7 mouse cellular contexts compared by ENCODE assay signal in genomic region chr16:11253898-11254722, GRCm38 (mm10). TPM values are rescaled to one million over a fixed set of nuclear protein-coding genes. Genes with fewer than 3 reads are reported as not detected.
DNase-seq lines count a peak whose midpoint lies in the region; ATAC-seq lines count a peak whose summit lies in the region.

Gene Gspt1, minus strand, starts transcription at chr16:11254325.

- H3K4me2 ChIP-seq in intestine, embryonic 15.5 days (replicated peaks), result peak within 1 kb of the TSS; percentile 71

- no peaks in the 10 kb centered on the region for H3K36me3 ChIP-seq in intestine, embryonic 15.5 days
- peaks cover 6% of the 10 kb centered on the region for H3K36me3 ChIP-seq in midbrain, embryonic 10.5 days

- peak within 1 kb of the TSS; percentile 95 for H3K27ac ChIP-seq in intestine, embryonic 15.5 days
- peak within 1 kb of the TSS; percentile 98 for H3K27ac ChIP-seq in midbrain, embryonic 10.5 days (replicated peaks)

- intact Hi-C loops in gastrocnemius, postnatal 36 days (cut with DNase I), result loop anchor here (5.0 to 10.0 kb wide), 2 partner anchors 52 to 161 kb away; partner anchors contain the start of gene Rsl1d1
- intact Hi-C loops in left cerebral cortex, postnatal 25 days (cut with DNase I), result loop anchor here (1.0 to 5.0 kb wide), 4 partner anchors 51 to 163 kb away; partner anchors contain the start of genes Rsl1d1, Snx29 and Zc3h7a

- ATAC-seq in intestine, embryonic 15.5 days, result peak; percentile 97

- under 1% methylated on average over 76 of the region's 76 CpGs for WGBS in intestine, embryonic 15.5 days
- WGBS in midbrain, embryonic 10.5 days, result under 1% methylated on average over 76 of the region's 76 CpGs

- H3K4me3 ChIP-seq in intestine, embryonic 15.5 days (replicated peaks), result peak within 1 kb of the TSS; percentile 98
- peak within 1 kb of the TSS; percentile 100 for H3K4me3 ChIP-seq in midbrain, embryonic 10.5 days

- H3K9ac ChIP-seq in intestine, embryonic 15.5 days, result peak within 1 kb of the TSS; percentile 95

- H3K4me1 ChIP-seq in intestine, embryonic 15.5 days (replicated peaks), result peaks cover 9% of the 10 kb centered on the region; the same call in 1 of the 2 replicates
- H3K4me1 ChIP-seq in midbrain, embryonic 10.5 days, result peaks cover 27% of the 10 kb centered on the region

- H3K27me3 ChIP-seq in intestine, embryonic 15.5 days (replicated peaks), result no peaks in the 10 kb centered on the region
- H3K27me3 ChIP-seq in midbrain, embryonic 10.5 days (ENCODE audit: low read depth, poor library complexity, severe bottlenecking), result no peaks in the 10 kb centered on the region

- DNase-seq in adrenal gland, adult 2 months, result peak; percentile 99
- DNase-seq in embryo, embryonic 11.5 days (ENCODE audit: low read depth, low spot score), result peak; percentile 96
- DNase-seq in gastrocnemius, postnatal 36 days, result peak; percentile 93 to 97
- DNase-seq in left cerebral cortex, postnatal 25 days (ENCODE audit: low spot score in 2 of 2), result peak; percentile 99 to 100
- DNase-seq in midbrain, embryonic 10.5 days (ENCODE audit: low spot score), result peak; percentile 99
- peak; percentile 96 for DNase-seq in right cerebral cortex, postnatal 4 days

- no peaks in the 10 kb centered on the region for H3K9me3 ChIP-seq in intestine, embryonic 15.5 days
- H3K9me3 ChIP-seq in midbrain, embryonic 10.5 days (replicated peaks), result no peaks in the 10 kb centered on the region

RNA-seq across cellular contexts. Expression of gene Gspt1, which starts in this region (rescaled TPM):
- total RNA-seq in adrenal gland, adult 2 months (2021), result 100 to 1,000 TPM; 120 to 193 TPM
- polyA plus RNA-seq in adrenal gland, adult 2 months (2012; rRNA removed), result 61.8 and 118 TPM in 2 replicates
- 10 to 100 TPM; 54.4 to 62.0 TPM for total RNA-seq in gastrocnemius, postnatal 36 days (2021)
- polyA plus RNA-seq in intestine, embryonic 15.5 days (2015; fragmentation: Nextera tagmentation; extraction: Ambion mirVana), result 69.4 and 78.8 TPM in 2 replicates
- total RNA-seq in left cerebral cortex, postnatal 25 days (2021), result 10 to 100 TPM; 84.4 to 88.1 TPM
- 76.6 and 83.6 TPM in 2 replicates for polyA plus RNA-seq in midbrain, embryonic 10.5 days (2016; fragmentation: Nextera tagmentation; extraction: Ambion mirVana)

Comparison
In these comparisons a context has a peak if more than half of its experiments do, and no peak if none do; other contexts are left out.
1. Peak in every context shown above with its lines: DNase-seq, ATAC-seq, H3K4me3 ChIP-seq and H3K27ac ChIP-seq.